ENCODE assay signal across 21 mouse cellular contexts in the genomic region with DNA sequence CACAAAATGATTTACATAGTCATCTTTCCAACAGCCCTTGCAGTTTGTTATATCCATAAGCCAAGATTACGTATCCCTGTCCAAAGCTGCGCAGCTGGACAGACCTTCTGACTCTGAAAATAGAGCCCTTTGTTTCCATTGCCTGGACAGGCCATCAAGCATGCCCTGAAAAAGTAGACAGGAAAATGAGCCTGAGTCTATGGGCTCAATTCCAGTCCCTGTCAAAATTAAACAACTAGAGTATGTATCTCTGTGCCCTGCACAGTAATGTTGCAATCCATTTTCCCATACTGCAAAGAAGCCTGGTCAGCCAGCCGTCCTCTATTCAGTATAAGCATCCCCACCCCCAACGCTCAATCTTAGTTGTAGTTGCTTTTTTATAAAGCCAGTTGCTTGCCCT.
DNase-seq lines count a peak whose midpoint lies in the region; ATAC-seq lines count a peak whose summit lies in the region.
"Had no signal": no experiment of that assay in that cellular context is flagged by ENCODE, and none has a peak within 500 bp of the region (broad histone marks: within the 10 kb centered on the region; RNA-seq: fewer than 3 reads in every experiment).

No protein-coding gene starts in this region.

- no peak overlapping the region for H3K4me3 ChIP-seq in kidney, embryonic 16.5 days (ENCODE audit: low read length)
- no peak overlapping the region for H3K4me3 ChIP-seq in kidney, embryonic 14.5 days (ENCODE audit: low read length)
- H3K4me3 ChIP-seq in stomach, embryonic 16.5 days (replicated peaks; ENCODE audit: low read length) = no peak overlapping the region
- H3K4me3 ChIP-seq in hindbrain, embryonic 11.5 days (ENCODE audit: low read depth, low read length) = no peak overlapping the region

- H3K9ac ChIP-seq in kidney, embryonic 16.5 days (replicated peaks; ENCODE audit: low read length) = no peak overlapping the region
- H3K9ac ChIP-seq in kidney, embryonic 14.5 days (ENCODE audit: low read depth, low read length) = no peak overlapping the region
- H3K9ac ChIP-seq in stomach, embryonic 16.5 days (ENCODE audit: low read length) = no peak overlapping the region
- H3K9ac ChIP-seq in hindbrain, embryonic 11.5 days (ENCODE audit: low read depth, low read length) = no peak overlapping the region
- H3K9ac ChIP-seq: embryonic facial prominence, embryonic 12.5 days; forebrain, postnatal 0 days; liver, embryonic 13.5 days; midbrain, embryonic 13.5 days; neural tube, embryonic 13.5 days had no signal

- H3K4me2 ChIP-seq in kidney, embryonic 16.5 days (replicated peaks; ENCODE audit: low read depth, low read length) = no peak overlapping the region
- H3K4me2 ChIP-seq in kidney, embryonic 14.5 days (replicated peaks; ENCODE audit: low read depth, low read length) = no peak overlapping the region
- peak overlapping the region; percentile 88; the same call in 1 of the 2 replicates for H3K4me2 ChIP-seq in stomach, embryonic 16.5 days (ENCODE audit: low read depth, low read length)
- H3K4me2 ChIP-seq in hindbrain, embryonic 11.5 days (replicated peaks; ENCODE audit: low read depth, low read length) = no peak overlapping the region

- H3K27ac ChIP-seq in kidney, embryonic 16.5 days (ENCODE audit: low read length) = peak overlapping the region; percentile 62; the same call in 1 of the 2 replicates
- H3K27ac ChIP-seq in kidney, embryonic 14.5 days (ENCODE audit: low read depth, low read length) = no peak overlapping the region
- no peak overlapping the region for H3K27ac ChIP-seq in stomach, embryonic 16.5 days (ENCODE audit: low read length)
- no peak overlapping the region for H3K27ac ChIP-seq in hindbrain, embryonic 11.5 days (ENCODE audit: low read depth, low read length)
- H3K27ac ChIP-seq: embryonic facial prominence, embryonic 12.5 days; hindbrain, embryonic 10.5 days; liver, embryonic 13.5 days; macrophage; midbrain, embryonic 13.5 days; neural tube, embryonic 13.5 days had no signal

- ATAC-seq in kidney, embryonic 16.5 days (ENCODE audit: low FRiP score, low TSS enrichment) = no peak
- ATAC-seq in kidney, embryonic 14.5 days (ENCODE audit: low FRiP score, low TSS enrichment) = no peak
- ATAC-seq in stomach, embryonic 16.5 days (ENCODE audit: insufficient read depth, low FRiP score) = no peak
- no peak for ATAC-seq in hindbrain, embryonic 11.5 days (ENCODE audit: low FRiP score)

- H3K4me1 ChIP-seq in kidney, embryonic 16.5 days (ENCODE audit: insufficient read depth, low read length) = peaks cover 29% of the 10 kb centered on the region
- H3K4me1 ChIP-seq in kidney, embryonic 14.5 days (ENCODE audit: control insufficient read depth, insufficient read depth, low read length) = 0 out of 2 replicates have a peak, but pooled peaks cover 5% of the 10 kb centered on the region
- H3K4me1 ChIP-seq in stomach, embryonic 16.5 days (ENCODE audit: control insufficient read depth, insufficient read depth, low read length) = peaks cover 20% of the 10 kb centered on the region
- H3K4me1 ChIP-seq in hindbrain, embryonic 11.5 days (replicated peaks; ENCODE audit: control insufficient read depth, insufficient read depth, low read length) = peaks cover 7% of the 10 kb centered on the region

- H3K27me3 ChIP-seq in kidney, embryonic 16.5 days (ENCODE audit: insufficient read depth, low read length) = peaks cover 54% of the 10 kb centered on the region
- H3K27me3 ChIP-seq in kidney, embryonic 14.5 days (ENCODE audit: control insufficient read depth, insufficient read depth, low read length) = peaks cover 40% of the 10 kb centered on the region
- peaks cover 31% of the 10 kb centered on the region for H3K27me3 ChIP-seq in stomach, embryonic 16.5 days (ENCODE audit: control insufficient read depth, insufficient read depth, low read length)
- peaks cover 45% of the 10 kb centered on the region for H3K27me3 ChIP-seq in hindbrain, embryonic 11.5 days (ENCODE audit: control insufficient read depth, insufficient read depth, low read length)
- H3K27me3 ChIP-seq: CH12.LX had no signal

- peak; percentile 40 for DNase-seq in 3T3-L1 (ENCODE audit: low read depth, low spot score)
- DNase-seq in NIH3T3 (ENCODE audit: low read depth) = peak; percentile 97
- DNase-seq in hindbrain, embryonic 11.5 days (ENCODE audit: low spot score) = no peak
- DNase-seq: cerebellum, adult 11 months; cerebellum, adult 9-10 months; cerebellum, postnatal 36 days; heart, postnatal 14 days; layer of hippocampus, adult 9-11 months; liver, embryonic 13.5 days; thymus, adult 2 months; thymus, postnatal 36 days had no signal

- WGBS in kidney, embryonic 16.5 days = 61% methylated on average over 4 of the region's 4 CpGs
- WGBS in kidney, embryonic 14.5 days = 74% methylated on average over 4 of the region's 4 CpGs
- WGBS in stomach, embryonic 16.5 days = 59% methylated on average over 4 of the region's 4 CpGs
- 84% methylated on average over 4 of the region's 4 CpGs for WGBS in hindbrain, embryonic 11.5 days

- H3K36me3 ChIP-seq in kidney, embryonic 16.5 days (ENCODE audit: insufficient read depth, low read length) = no peaks in the 10 kb centered on the region
- H3K36me3 ChIP-seq in kidney, embryonic 14.5 days (ENCODE audit: control insufficient read depth, insufficient read depth, low read length) = no peaks in the 10 kb centered on the region
- no peaks in the 10 kb centered on the region for H3K36me3 ChIP-seq in stomach, embryonic 16.5 days (ENCODE audit: control insufficient read depth, insufficient read depth, low read length)
- no peaks in the 10 kb centered on the region for H3K36me3 ChIP-seq in hindbrain, embryonic 11.5 days (ENCODE audit: control insufficient read depth, insufficient read depth, low read length)
- H3K36me3 ChIP-seq: embryonic facial prominence, embryonic 12.5 days; hindbrain, embryonic 10.5 days; liver, embryonic 13.5 days; midbrain, embryonic 13.5 days; neural tube, embryonic 13.5 days had no signal

- H3K9me3 ChIP-seq in kidney, embryonic 16.5 days (ENCODE audit: low read length) = no peaks in the 10 kb centered on the region
- H3K9me3 ChIP-seq in kidney, embryonic 14.5 days (ENCODE audit: control insufficient read depth, low read length) = no peaks in the 10 kb centered on the region
- no peaks in the 10 kb centered on the region for H3K9me3 ChIP-seq in stomach, embryonic 16.5 days (replicated peaks; ENCODE audit: control insufficient read depth, low read length)
- no peaks in the 10 kb centered on the region for H3K9me3 ChIP-seq in hindbrain, embryonic 11.5 days (ENCODE audit: control insufficient read depth, low read length)
- H3K9me3 ChIP-seq: embryonic facial prominence, embryonic 12.5 days; hindbrain, embryonic 10.5 days; liver, embryonic 13.5 days; midbrain, embryonic 13.5 days; neural tube, embryonic 13.5 days had no signal
